1 mouse cellular context compared by ENCODE assay signal in genomic region chr11:69948763-69949150, GRCm38 (mm10).
TF ChIP-seq lines count a peak whose summit lies in the region.

No protein-coding gene starts in this region.

TF ChIP-seq in CH12.LX, 34 proteins besides CTCF, POLR2A, EP300 and RAD21:
- peak; percentile 38; the same call in 1 of the 2 replicates for TF ChIP-seq TCF12 (IDR thresholded peaks at IDR 0.05; ENCODE audit: low read depth, low read length)
- TF ChIP-seq POLR2AphosphoS2 (IDR thresholded peaks at IDR 0.05; ENCODE audit: low read depth, low read length): no peak
- TF ChIP-seq CHD2 (IDR thresholded peaks at IDR 0.05; ENCODE audit: low read length): no peak
- 0 out of 2 replicates have a peak, but pooled peaks have one; percentile 10 for TF ChIP-seq ETS1 (conservative IDR thresholded peaks at IDR 0.05; ENCODE audit: low read depth, low read length)
- TF ChIP-seq MEF2A (IDR thresholded peaks at IDR 0.05; ENCODE audit: borderline replicate concordance, low read depth, low read length): peak; percentile 69; the same call in 1 of the 2 replicates
- TF ChIP-seq GABPA (IDR thresholded peaks at IDR 0.05; ENCODE audit: insufficient replicate concordance, low read depth, low read length): no peak
- TF ChIP-seq JUND (conservative IDR thresholded peaks at IDR 0.05; ENCODE audit: low read depth, low read length): no peak; the same call in 1 of the 2 replicates
- peak; percentile 88 for TF ChIP-seq ZC3H11A (IDR thresholded peaks at IDR 0.05; ENCODE audit: low read depth, low read length)
- TF ChIP-seq BHLHE40 (IDR thresholded peaks at IDR 0.05; ENCODE audit: low read depth, low read length): peak; percentile 86
- no peak for TF ChIP-seq MAFK (IDR thresholded peaks at IDR 0.05; ENCODE audit: insufficient replicate concordance, low read length)
- peak; percentile 27; the same call in 1 of the 2 replicates for TF ChIP-seq E2F4 (IDR thresholded peaks at IDR 0.05; ENCODE audit: insufficient replicate concordance, low read depth, low read length)
- TF ChIP-seq MAX (IDR thresholded peaks at IDR 0.05; ENCODE audit: low read length): peak; percentile 31; the same call in 1 of the 2 replicates
- TF ChIP-seq ZKSCAN1 (IDR thresholded peaks at IDR 0.05; ENCODE audit: borderline replicate concordance, low read depth, low read length): no peak
- TF ChIP-seq SIN3A (IDR thresholded peaks at IDR 0.05; ENCODE audit: low read length): peak; percentile 51; the same call in 1 of the 2 replicates
- no peak for TF ChIP-seq USF1 (IDR thresholded peaks at IDR 0.05; ENCODE audit: low read depth, low read length)
- peak; percentile 71; the same call in 1 of the 2 replicates for TF ChIP-seq MAZ (IDR thresholded peaks at IDR 0.05; ENCODE audit: low read depth, low read length)
- TF ChIP-seq NRF1 (IDR thresholded peaks at IDR 0.05; ENCODE audit: low read depth, low read length): 0 out of 2 replicates have a peak, but pooled peaks have one; percentile 20
- no peak for TF ChIP-seq CHD1 (IDR thresholded peaks at IDR 0.05; ENCODE audit: low read depth, low read length)
- no peak for TF ChIP-seq ZMIZ1 (IDR thresholded peaks at IDR 0.05; ENCODE audit: low read depth, low read length)
- 0 out of 2 replicates have a peak, but pooled peaks have one; percentile 2 for TF ChIP-seq RCOR1 (conservative IDR thresholded peaks at IDR 0.05; ENCODE audit: low read depth, low read length)
- peak; percentile 47 for TF ChIP-seq IRF4 (IDR thresholded peaks at IDR 0.05; ENCODE audit: low read depth, low read length)
- TF ChIP-seq SMC3 (IDR thresholded peaks at IDR 0.05; ENCODE audit: low read depth, low read length): peak; percentile 98
- no peak; the same call in 1 of the 2 replicates for TF ChIP-seq ZNF384 (IDR thresholded peaks at IDR 0.05; ENCODE audit: low read depth, low read length)
- TF ChIP-seq MXI1 (IDR thresholded peaks at IDR 0.05; ENCODE audit: low read depth, low read length): no peak
- TF ChIP-seq JUN (IDR thresholded peaks at IDR 0.05; ENCODE audit: insufficient read depth, low read depth, low read length): 0 out of 2 replicates have a peak, but pooled peaks have one; percentile 23
- peak; percentile 83 for TF ChIP-seq MYC (IDR thresholded peaks at IDR 0.05; ENCODE audit: low read depth, low read length)
- TF ChIP-seq ELF1 (IDR thresholded peaks at IDR 0.05; ENCODE audit: low read depth, low read length): no peak
- no peak for TF ChIP-seq PAX5 (IDR thresholded peaks at IDR 0.05; ENCODE audit: low read length)
- no peak for TF ChIP-seq TBP (conservative IDR thresholded peaks at IDR 0.05; ENCODE audit: low read depth, low read length)
- TF ChIP-seq KAT2A (IDR thresholded peaks at IDR 0.05; ENCODE audit: insufficient replicate concordance, low read length): no peak
- TF ChIP-seq NELFE (IDR thresholded peaks at IDR 0.05; ENCODE audit: low read depth, low read length): peak; percentile 53; the same call in 1 of the 2 replicates
- no peak for TF ChIP-seq USF2 (conservative IDR thresholded peaks at IDR 0.05; ENCODE audit: low read depth, low read length)
- TF ChIP-seq UBTF (IDR thresholded peaks at IDR 0.05; ENCODE audit: low read depth, low read length): no peak
- TF ChIP-seq HCFC1 (IDR thresholded peaks at IDR 0.05; ENCODE audit: low read depth, low read length): peak; percentile 45
